Mouse (Mus musculus): ENCODE measurements around the gene Cbx4.

Gene Cbx4

GRCm38 (mm10) chr11:119041750-119042465 lies 44.1 kb downstream of the Cbx4 start:
- in situ Hi-C loops (cut with MseI, MboI): no loop called here

- in situ Hi-C loops (cut with MseI, MboI): no loop called here
Measured at GRCm38 (mm10) chr11:119041325-119041716, 44.7 kb downstream of the Cbx4 start.

GRCm38 (mm10) chr11:119040600-119041324 lies 45.3 kb downstream of the Cbx4 start, which contains the start of gene Cbx8:
Cbx8 (minus strand) TSS chr11:119040969.
- in situ Hi-C loops (cut with MseI, MboI): no loop called here

- in situ Hi-C loops (cut with MseI, MboI): no loop called here
Measured at GRCm38 (mm10) chr11:119039732-119040512, 46.1 kb downstream of the Cbx4 start.

GRCm38 (mm10) chr11:119038744-119039484 lies 47.1 kb downstream of the Cbx4 start:
- in situ Hi-C loops (cut with MseI, MboI): no loop called here

- in situ Hi-C loops (cut with MseI, MboI): no loop called here
Measured at GRCm38 (mm10) chr11:119037780-119038401, 48.1 kb downstream of the Cbx4 start.

- in situ Hi-C loops (cut with MseI, MboI): no loop called here
Measured at GRCm38 (mm10) chr11:119036934-119037779, 48.9 kb downstream of the Cbx4 start.

GRCm38 (mm10) chr11:119036447-119036846 lies 49.6 kb downstream of the Cbx4 start:
- in situ Hi-C loops (cut with MseI, MboI): no loop called here

- in situ Hi-C loops (cut with MseI, MboI): no loop called here
Measured at GRCm38 (mm10) chr11:119035686-119036165, 50.3 kb downstream of the Cbx4 start.

GRCm38 (mm10) chr11:119035094-119035685 lies 50.8 kb downstream of the Cbx4 start:
- in situ Hi-C loops (cut with MseI, MboI): no loop called here

- in situ Hi-C loops (cut with MseI, MboI): loop anchor here in 1 of 2 experiments (5.0 kb wide), 1 partner anchor 37 kb away; no protein-coding TSS in a partner anchor
Measured at GRCm38 (mm10) chr11:119034635-119035034, 51.4 kb downstream of the Cbx4 start.

- in situ Hi-C loops (cut with MseI, MboI): loop anchor here in 1 of 2 experiments (5.0 kb wide), 1 partner anchor 37 kb away; no protein-coding TSS in a partner anchor
Measured at GRCm38 (mm10) chr11:119033874-119034558, 52.0 kb downstream of the Cbx4 start.

Measured in mouse trophoblast stem cell (cell line).